Mouse (Mus musculus) spleen, postnatal 0 days (tissue): ENCODE data around the gene Rtl10. TPM values are rescaled to one million over a fixed set of nuclear protein-coding genes. Genes with fewer than 3 reads are reported as not detected.

Experiments
- polyA plus RNA-seq: library from polyadenylated mRNA; unstranded; fragments of >200 nt; fragmentation: Nextera tagmentation; extraction: Ambion mirVana; gene quantifications from 2 replicates; pipeline ENCODE4 v1.2.1, GENCODE M21; 2015

Gene Rtl10
- polyA plus RNA-seq = 1.2 and 1.6 TPM in 2 replicates

DNA sequence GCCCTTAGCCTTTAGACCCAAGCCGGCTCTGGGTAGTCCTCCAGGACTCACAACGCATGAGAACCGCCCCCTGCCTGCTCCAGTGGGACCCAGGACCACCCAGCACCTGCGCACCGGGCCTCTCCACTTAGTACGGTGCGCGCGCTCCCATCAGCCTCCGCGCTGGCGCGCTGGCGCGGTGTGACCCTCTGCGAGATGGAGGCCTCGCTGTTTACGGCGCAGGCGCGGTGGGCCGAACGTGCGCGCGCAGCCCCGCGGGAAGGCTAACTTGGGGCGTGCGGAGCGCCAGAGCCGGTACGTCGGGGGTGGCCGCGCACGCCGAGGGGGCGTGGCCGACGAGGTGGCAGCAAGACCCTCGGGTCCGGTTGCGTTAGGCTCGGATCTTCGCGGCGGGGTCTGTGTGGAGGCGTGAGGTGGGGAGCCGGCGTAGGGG is at the start of gene Rtl10, which contains the start of gene Gnb1l:
TSS of gene Rtl10 (plus strand) at position 344 of the 433 bp plus-strand sequence.
TSS of gene Gnb1l (plus strand) at position 156 of the 433 bp plus-strand sequence.

Other genes starting within 250 kb of the Rtl10 start
- 3.4 TPM in 1 of 2 replicates, not detected in the other for gene Gm49776, start 240.6 kb upstream of the Rtl10 start, polyA plus RNA-seq
- 16.1 and 17.9 TPM in 2 replicates for gene Dgcr8, start 209.7 kb upstream of the Rtl10 start, polyA plus RNA-seq
- 75.2 and 81.4 TPM in 2 replicates for gene Tango2, start 150.8 kb upstream of the Rtl10 start, polyA plus RNA-seq
- gene Arvcf, start 150.7 kb upstream of the Rtl10 start, polyA plus RNA-seq = 19.8 and 27.9 TPM in 2 replicates
- gene Txnrd2, start 72.5 kb upstream of the Rtl10 start, polyA plus RNA-seq = 106 and 115 TPM in 2 replicates
- 118 and 126 TPM in 2 replicates for gene Comt, start 72.0 kb upstream of the Rtl10 start, polyA plus RNA-seq
- 10.1 and 12.7 TPM in 2 replicates for gene Gnb1l, start 188 bp upstream of the Rtl10 start, polyA plus RNA-seq
- gene Tbx1, start 91.8 kb downstream of the Rtl10 start, polyA plus RNA-seq = 0.17 and 0.28 TPM in 2 replicates
- gene Gp1bb, start 123.5 kb downstream of the Rtl10 start, polyA plus RNA-seq = 28.5 and 30.4 TPM in 2 replicates
- gene Gm49601, start 127.5 kb downstream of the Rtl10 start, polyA plus RNA-seq = 0.76 and 0.92 TPM in 2 replicates
- gene Sept5, start 131.1 kb downstream of the Rtl10 start, polyA plus RNA-seq = 4.3 and 6.2 TPM in 2 replicates